Mouse (Mus musculus) CD4-positive helper T cell, adult 2 months (primary cell): ENCODE data around the gene Dld.

Experiments used
- DNase-seq: peaks from one replicate; pipeline ENCODE4 v3.0.0-alpha.2; 2012; ENCODE audit warnings: low read depth, missing footprints, low spot score

The Dld gene

DNA sequence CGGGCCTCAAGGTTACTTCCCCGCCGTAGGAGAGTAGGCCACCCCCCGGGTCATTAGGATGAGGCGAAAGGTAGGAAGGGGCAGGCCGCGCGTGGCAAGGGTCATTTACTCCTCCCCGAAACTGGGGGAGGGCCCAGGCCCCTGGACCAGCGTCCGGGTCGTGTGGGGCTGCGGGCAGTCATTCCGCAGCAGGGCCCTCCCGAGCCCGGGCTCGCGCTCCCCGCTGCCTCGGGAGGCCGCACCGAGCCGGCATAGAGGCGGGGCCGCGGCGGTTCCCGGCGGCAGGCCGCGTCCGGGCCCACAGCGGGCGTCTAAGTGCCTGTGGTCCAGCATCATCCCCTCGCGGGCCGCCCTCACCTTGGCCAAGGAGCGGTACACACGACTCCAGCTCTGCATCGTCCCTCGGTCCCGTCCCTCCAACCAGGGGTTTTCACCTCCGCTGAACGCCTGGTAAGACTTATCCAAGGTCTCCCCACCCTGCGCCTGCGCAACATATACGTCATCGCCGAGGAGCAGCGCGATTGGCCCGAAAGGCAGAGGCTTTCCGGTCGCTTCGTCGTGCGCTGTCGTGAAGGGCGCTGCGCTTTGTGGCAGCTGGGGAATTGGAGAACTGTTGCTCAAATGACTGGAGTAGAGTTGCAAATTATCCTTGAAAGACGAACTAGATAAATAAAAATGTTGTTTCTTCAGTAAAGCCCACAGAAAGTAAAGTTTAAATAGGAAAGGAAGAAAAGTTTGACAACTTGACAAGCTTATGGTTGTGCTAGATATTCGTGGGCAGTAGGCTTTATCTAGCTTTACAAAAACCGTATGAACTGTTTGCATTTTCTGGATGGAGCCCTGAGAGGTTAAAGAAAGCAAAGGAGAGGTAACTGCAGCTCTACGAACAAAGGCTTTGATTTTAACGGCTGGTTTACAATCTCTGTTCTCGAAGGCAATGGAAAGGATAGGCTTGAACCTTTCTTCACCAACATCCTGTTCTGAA lies at the start of gene Dld:
Gene Dld (minus strand): TSS at position 510 of the 985 bp plus-strand sequence.
- peak; percentile 96 for DNase-seq

GRCm38 (mm10) chr12:31400821-31401220 lies 49.6 kb upstream of the Dld start:
- no peak for DNase-seq

DNA sequence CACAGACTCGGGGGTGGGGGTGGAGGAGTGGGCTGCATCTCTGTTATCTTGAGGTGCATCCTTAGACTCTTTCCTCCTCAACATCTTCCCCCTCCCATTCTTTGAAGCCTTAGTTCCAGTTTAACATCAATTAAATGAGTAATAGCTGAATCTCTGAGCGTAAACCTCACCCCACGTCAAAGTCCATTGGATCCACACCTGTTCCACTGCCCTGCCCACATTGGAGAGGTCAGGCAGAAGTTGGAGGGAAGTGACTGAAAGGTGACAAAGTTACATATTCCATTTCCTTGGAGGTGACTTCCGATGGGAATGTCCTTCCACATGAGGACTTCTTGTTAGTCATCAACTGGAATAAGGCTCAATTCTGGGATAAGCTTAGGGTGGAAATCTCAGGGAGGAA lies 46.5 kb upstream of the Dld start:
- no peak for DNase-seq

- no peak for DNase-seq
These were observed 44.6 kb upstream of the Dld start for GRCm38 (mm10) chr12:31395895-31396294.

GRCm38 (mm10) chr12:31391696-31392095 lies 40.4 kb upstream of the Dld start:
- DNase-seq: no peak

DNA sequence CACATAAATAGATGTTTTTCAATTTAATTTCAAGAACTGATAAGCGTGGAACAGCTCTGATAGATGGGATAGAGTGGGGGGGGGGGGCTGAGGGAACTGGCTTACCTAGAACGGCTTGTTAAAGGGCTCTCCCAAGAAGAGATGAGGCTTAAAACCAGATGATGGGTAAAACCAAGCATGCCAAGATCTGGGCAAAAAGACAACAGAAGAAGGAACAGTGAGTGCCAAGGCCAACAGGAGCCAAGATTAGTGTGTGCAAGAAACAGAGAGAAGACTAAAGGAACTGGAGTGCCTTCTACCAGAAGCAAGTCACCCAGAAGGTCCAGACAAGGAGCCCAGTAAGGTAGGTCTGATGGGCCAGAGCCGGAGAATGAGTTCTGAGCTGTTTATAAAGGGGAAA lies 39.3 kb upstream of the Dld start, which contains the start of gene Slc26a3:
Gene Slc26a3 (plus strand): TSS at position 301 of the 400 bp plus-strand sequence.
- DNase-seq: no peak

DNA sequence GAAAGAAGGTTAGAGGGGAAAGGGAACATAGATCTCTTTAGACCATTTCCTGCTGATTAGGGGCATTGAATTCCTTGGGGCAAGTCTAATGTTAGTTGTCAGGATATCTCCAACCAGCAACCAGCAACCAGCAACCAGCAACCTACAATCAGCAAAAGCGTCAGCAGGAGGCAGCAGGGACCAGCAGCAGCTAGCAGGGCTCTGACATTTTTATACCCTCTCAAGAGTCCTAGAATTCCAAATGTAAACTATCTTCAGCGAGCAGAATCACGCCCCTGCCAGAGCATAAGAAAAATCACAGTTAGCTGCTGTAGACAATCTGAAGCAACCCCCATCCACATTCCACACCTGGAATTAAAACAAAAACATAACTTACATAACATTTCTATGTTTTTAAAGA lies 36.0 kb upstream of the Dld start:
- DNase-seq: no peak

DNA sequence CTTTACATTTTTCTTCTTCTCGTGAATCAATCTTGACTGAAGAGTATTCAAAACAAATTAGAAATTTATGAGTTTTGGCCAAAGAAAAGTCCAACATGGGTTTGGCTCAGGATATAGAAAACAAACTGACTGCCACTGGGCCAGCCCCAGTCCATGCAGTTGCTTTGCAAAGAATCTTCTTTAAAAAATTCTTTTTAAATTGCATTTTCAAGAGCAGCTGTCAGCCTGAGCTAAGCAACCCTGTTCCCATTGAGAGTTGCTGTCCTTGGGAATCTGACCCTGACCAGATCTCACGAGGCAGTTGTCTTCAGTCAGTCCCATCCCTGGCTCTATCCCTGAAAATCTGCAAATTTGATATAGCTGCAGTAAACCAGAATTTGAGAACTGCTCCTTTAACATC lies 31.2 kb upstream of the Dld start:
- no peak for DNase-seq

- DNase-seq: no peak
These were observed 29.6 kb upstream of the Dld start for GRCm38 (mm10) chr12:31380878-31381277.

DNA sequence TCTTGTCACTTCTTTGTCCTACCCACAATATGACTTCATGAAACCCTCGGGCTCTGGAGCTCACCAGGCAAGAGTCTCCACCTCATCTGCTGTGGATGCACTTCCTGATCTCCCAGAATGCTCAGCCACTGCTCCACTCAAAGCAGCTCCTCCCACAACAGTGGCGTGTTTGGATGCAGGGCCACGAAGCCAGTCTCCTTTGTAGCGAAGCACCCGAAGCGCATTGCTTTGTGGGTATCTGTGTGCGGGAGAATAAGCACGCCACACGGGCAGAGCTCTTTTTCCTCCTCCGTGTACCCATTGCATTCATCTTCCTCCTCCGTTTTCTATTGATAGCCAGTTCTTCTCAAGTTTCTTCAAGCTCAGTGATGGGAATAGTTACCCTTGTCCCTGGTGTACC lies 26.0 kb upstream of the Dld start:
- DNase-seq: no peak

DNA sequence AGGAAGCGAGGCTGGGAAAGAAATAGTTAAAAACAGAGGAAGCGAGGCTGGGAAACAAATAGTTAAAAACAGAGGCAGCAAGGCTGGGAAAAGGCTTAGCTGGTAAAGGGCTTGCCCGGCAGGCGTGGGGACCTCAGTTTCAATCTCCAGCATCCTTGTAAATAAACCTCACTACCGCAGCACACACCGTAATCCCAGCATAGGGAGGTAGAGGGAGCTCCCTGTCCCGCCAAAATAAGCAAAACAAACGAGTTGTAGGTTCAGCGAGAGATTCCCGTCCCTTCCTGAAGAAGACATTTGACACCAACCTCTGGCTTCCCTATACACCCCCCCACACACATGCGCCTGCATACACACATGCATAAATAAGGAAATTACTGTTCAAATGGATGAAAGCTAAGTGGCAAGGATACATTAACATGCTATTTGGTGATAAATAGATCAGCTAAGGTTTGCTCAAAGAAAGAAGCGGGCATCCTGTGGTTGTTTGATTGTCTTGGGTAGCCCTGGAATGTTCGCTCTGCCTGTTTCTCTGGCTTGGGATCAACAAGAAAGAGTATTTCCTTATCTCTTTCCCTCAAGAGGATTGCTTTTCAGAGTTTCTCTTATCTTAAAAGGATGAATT lies 25.2 kb upstream of the Dld start:
- DNase-seq: no peak

DNA sequence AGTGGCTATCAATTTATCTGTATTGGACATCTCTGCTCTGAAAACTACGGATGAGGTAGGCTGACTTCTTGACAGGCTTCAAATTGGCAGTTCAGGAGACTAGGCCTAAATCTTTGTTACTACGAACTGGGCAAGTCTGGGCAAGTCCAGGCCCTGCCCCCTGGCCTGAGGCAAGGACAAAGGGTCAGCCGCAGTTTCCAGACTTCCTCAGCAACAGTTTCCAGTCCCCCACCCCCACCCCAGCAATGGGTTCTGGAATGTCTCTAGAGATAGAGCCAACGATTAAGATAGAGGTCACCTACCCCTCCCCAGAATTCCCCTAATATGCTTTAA lies 24.0 kb upstream of the Dld start:
- no peak for DNase-seq

GRCm38 (mm10) chr12:31374603-31375282 lies 23.5 kb upstream of the Dld start:
- peak; percentile 62 for DNase-seq

GRCm38 (mm10) chr12:31369656-31370055 lies 18.4 kb upstream of the Dld start:
- DNase-seq: no peak

GRCm38 (mm10) chr12:31369118-31369517 lies 17.9 kb upstream of the Dld start:
- no peak for DNase-seq

GRCm38 (mm10) chr12:31367721-31368120 lies 16.5 kb upstream of the Dld start:
- DNase-seq: no peak

GRCm38 (mm10) chr12:31366428-31366827 lies 15.2 kb upstream of the Dld start:
- DNase-seq: no peak

DNA sequence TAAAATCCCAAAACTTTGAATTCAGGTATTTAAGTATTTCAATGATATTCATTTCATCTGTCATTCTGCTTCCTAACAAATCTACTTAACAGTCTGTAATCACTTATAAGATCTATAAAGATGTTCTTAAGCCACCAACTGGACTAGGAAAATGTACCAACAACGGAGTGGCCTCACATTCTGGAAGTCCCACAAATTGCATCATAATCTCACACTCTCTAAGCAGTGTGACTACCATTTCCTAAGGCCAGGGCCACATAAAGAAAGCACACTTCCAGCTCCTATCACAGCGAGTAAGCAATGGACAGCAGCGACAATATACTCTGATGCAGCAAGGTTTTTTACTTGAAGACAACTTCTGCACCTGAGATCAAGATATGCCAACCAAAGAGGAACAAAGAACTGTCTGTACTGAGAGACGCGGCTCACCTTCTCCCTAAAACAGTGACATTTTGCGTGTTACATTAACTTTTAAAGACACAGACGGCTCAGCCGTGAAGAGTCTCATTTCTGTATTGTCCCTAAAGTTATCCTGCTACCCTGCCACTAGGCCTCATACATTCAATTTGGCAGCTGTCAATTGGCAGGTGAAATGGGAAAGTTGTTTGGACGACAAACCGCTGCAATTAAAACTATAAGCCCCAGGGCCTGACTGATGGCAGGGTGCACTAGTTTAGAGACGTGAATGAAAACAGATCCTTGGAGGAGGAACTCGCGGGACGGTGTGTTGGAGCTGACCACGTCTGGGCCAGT lies 886 bp downstream of the Dld start:
- peak; percentile 16 for DNase-seq

DNA sequence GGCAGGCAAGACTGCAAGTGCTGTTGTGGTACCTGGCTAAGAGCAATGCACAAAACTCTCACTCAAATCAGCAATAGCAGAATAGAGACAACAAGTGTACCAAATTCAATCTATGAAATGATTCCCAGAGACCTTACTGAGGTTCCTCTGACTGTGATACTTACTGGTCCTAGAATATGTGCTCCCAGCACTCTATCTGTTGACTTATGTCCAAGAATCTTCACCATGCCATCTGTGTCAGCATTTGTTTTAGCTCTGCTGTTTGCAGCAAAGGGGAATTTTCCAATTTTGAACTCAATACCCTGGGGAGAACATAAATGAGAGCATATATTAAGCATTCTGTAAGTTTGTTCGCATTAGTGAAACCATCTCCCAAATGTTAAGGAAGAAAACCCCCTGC lies 18.0 kb downstream of the Dld start:
- no peak for DNase-seq

DNA sequence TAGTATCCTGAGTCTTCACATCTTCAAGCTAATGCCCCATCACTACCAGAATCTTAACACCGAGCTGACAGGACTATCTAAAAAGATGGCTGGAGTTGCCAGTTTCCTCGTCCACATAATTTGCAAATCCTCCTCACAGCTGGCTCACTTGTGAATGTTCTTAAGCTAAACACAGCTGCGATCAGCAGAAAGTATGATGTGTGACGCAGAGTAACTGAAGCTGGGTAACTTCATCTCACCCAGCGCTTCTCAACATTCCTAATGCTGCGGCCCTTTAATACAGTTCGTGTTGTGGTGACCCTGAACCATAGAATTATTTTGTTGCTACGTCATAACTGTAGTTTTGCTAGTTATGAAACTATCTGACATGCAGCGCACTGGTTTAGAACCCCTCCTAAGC lies 24.1 kb downstream of the Dld start:
- no peak for DNase-seq

- no peak for DNase-seq
These were observed 28.0 kb downstream of the Dld start for GRCm38 (mm10) chr12:31323136-31323695.
